Mouse (Mus musculus): ENCODE data around the gene Il12rb2.

DNA sequence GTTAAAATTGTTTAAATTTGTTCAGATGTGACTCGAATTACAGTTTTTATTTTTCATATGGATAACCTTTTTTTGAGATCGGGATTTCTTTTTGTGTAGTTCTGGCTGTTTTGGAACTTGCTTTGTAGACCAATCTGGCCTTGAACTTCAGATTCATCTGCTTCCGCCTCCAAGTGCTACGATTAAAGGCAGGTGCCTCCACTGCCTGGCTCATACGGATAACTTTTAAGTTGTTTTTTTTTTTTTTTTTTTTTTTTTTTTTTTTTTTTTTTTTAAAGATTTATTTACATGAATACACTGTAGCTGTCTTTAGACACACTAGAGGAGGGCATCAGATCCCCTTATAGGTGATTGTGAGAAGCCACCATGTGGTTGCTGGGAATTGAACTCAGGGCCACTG lies 98.0 kb downstream of the Il12rb2 start:
- TF ChIP-seq CTCF (IDR thresholded peaks at IDR 0.05; ENCODE audit: low read depth), result no peak
- no peak for TF ChIP-seq EP300 (optimal IDR thresholded peaks at IDR 0.05)
